Mouse (Mus musculus) CD4-positive, CD25-positive, alpha-beta regulatory T cell, adult 2 months (primary cell): ENCODE measurements around the gene Isg20l2.

Experiments
- DNase-seq: peaks from one replicate; pipeline ENCODE4 v3.0.0-alpha.2; 2012; ENCODE audit warnings: low read depth, low spot score

Isg20l2 gene

GRCm38 (mm10) chr3:87947056-87947810, 17.1 kb downstream of the Isg20l2 start:
- peak; percentile 44 for DNase-seq

- no peak for DNase-seq
These were observed 17.7 kb downstream of the Isg20l2 start for GRCm38 (mm10) chr3:87947811-87948199.

- DNase-seq = peak; percentile 45
These were observed 18.5 kb downstream of the Isg20l2 start, which contains the start of gene Crabp2 for GRCm38 (mm10) chr3:87948378-87949265. Crabp2 (plus strand) TSS chr3:87948666.

GRCm38 (mm10) chr3:87949266-87949954, 19.3 kb downstream of the Isg20l2 start:
- no peak for DNase-seq

- DNase-seq = no peak
These were observed 19.9 kb downstream of the Isg20l2 start for GRCm38 (mm10) chr3:87949955-87950515.

GRCm38 (mm10) chr3:87951946-87952345, 21.8 kb downstream of the Isg20l2 start:
- DNase-seq = no peak

- no peak for DNase-seq
These were observed 22.3 kb downstream of the Isg20l2 start for GRCm38 (mm10) chr3:87952440-87952839.

GRCm38 (mm10) chr3:87958056-87958455, 27.9 kb downstream of the Isg20l2 start:
- no peak for DNase-seq

GRCm38 (mm10) chr3:87958476-87958875, 28.4 kb downstream of the Isg20l2 start:
- DNase-seq = no peak

- no peak for DNase-seq
These were observed 28.9 kb downstream of the Isg20l2 start for GRCm38 (mm10) chr3:87958967-87959366.

- DNase-seq = no peak
These were observed 29.3 kb downstream of the Isg20l2 start for GRCm38 (mm10) chr3:87959371-87959770.

- DNase-seq = no peak
These were observed 30.1 kb downstream of the Isg20l2 start for GRCm38 (mm10) chr3:87960191-87960585.

GRCm38 (mm10) chr3:87960586-87961191, 30.6 kb downstream of the Isg20l2 start:
- DNase-seq = peak; percentile 85

GRCm38 (mm10) chr3:87970184-87970938, 40.2 kb downstream of the Isg20l2 start:
- peak; percentile 83 for DNase-seq

GRCm38 (mm10) chr3:87970939-87971488, 40.9 kb downstream of the Isg20l2 start, which contains the start of gene Nes:
Nes (plus strand) TSS chr3:87971078.
- DNase-seq = peak; percentile 34

GRCm38 (mm10) chr3:87971489-87972202, 41.5 kb downstream of the Isg20l2 start:
- DNase-seq = peak; percentile 34

GRCm38 (mm10) chr3:87972203-87972664, 42.1 kb downstream of the Isg20l2 start:
- no peak for DNase-seq

- DNase-seq = no peak
These were observed 42.7 kb downstream of the Isg20l2 start for GRCm38 (mm10) chr3:87972776-87973175.
